Mouse (Mus musculus): ENCODE results near the gene Usp11. TPM values are rescaled to one million over a fixed set of nuclear protein-coding genes. Genes with fewer than 3 reads are reported as not detected.

Usp11 gene
- polyA plus RNA-seq (2014; fragmentation: Illumina TruSeq; extraction: RNeasy Lipid Tissue Mini Kit (QIAGEN cat#74804); ENCODE audit: low read depth, low replicate concordance) = 2.7 TPM

GRCm38 (mm10) chrX:20703741-20704290 lies at the start of gene Usp11:
TSS of gene Usp11 (plus strand) at chrX:20703906.

GRCm38 (mm10) chrX:20658026-20658652 lies 45.6 kb upstream of the Usp11 start, which contains the start of gene Uba1:
TSS of gene Uba1 (plus strand) at chrX:20658326.

GRCm38 (mm10) chrX:20687519-20688067 lies 16.1 kb upstream of the Usp11 start, which contains the start of gene Cdk16:
TSS of gene Cdk16 (plus strand) at chrX:20687954.

Other genes with a start within 250 kb of the Usp11 start
- 6.1 TPM for gene Rgn, start 154.1 kb upstream of the Usp11 start, polyA plus RNA-seq (2014; fragmentation: Illumina TruSeq; extraction: RNeasy Lipid Tissue Mini Kit (QIAGEN cat#74804); ENCODE audit: low read depth, low replicate concordance)
- gene Rbm10, start 86.4 kb upstream of the Usp11 start, polyA plus RNA-seq (2014; fragmentation: Illumina TruSeq; extraction: RNeasy Lipid Tissue Mini Kit (QIAGEN cat#74804); ENCODE audit: low read depth, low replicate concordance) = 5.6 TPM
- 31.7 TPM for gene Ndufb11, start 86.3 kb upstream of the Usp11 start, polyA plus RNA-seq (2014; fragmentation: Illumina TruSeq; extraction: RNeasy Lipid Tissue Mini Kit (QIAGEN cat#74804); ENCODE audit: low read depth, low replicate concordance)
- 102 TPM for gene Uba1, start 45.6 kb upstream of the Usp11 start, polyA plus RNA-seq (2014; fragmentation: Illumina TruSeq; extraction: RNeasy Lipid Tissue Mini Kit (QIAGEN cat#74804); ENCODE audit: low read depth, low replicate concordance)
- gene Cdk16, start 16.0 kb upstream of the Usp11 start, polyA plus RNA-seq (2014; fragmentation: Illumina TruSeq; extraction: RNeasy Lipid Tissue Mini Kit (QIAGEN cat#74804); ENCODE audit: low read depth, low replicate concordance) = 23.7 TPM
- 103 TPM for gene Araf, start 93.9 kb downstream of the Usp11 start, polyA plus RNA-seq (2014; fragmentation: Illumina TruSeq; extraction: RNeasy Lipid Tissue Mini Kit (QIAGEN cat#74804); ENCODE audit: low read depth, low replicate concordance)
- gene Timp1, start 166.3 kb downstream of the Usp11 start, polyA plus RNA-seq (2014; fragmentation: Illumina TruSeq; extraction: RNeasy Lipid Tissue Mini Kit (QIAGEN cat#74804); ENCODE audit: low read depth, low replicate concordance) = not detected
- 3.0 TPM for gene Syn1, start 217.1 kb downstream of the Usp11 start, polyA plus RNA-seq (2014; fragmentation: Illumina TruSeq; extraction: RNeasy Lipid Tissue Mini Kit (QIAGEN cat#74804); ENCODE audit: low read depth, low replicate concordance)
- 2.5 TPM for gene Cfp, start 227.6 kb downstream of the Usp11 start, polyA plus RNA-seq (2014; fragmentation: Illumina TruSeq; extraction: RNeasy Lipid Tissue Mini Kit (QIAGEN cat#74804); ENCODE audit: low read depth, low replicate concordance)
- 7.0 TPM for gene Elk1, start 246.7 kb downstream of the Usp11 start, polyA plus RNA-seq (2014; fragmentation: Illumina TruSeq; extraction: RNeasy Lipid Tissue Mini Kit (QIAGEN cat#74804); ENCODE audit: low read depth, low replicate concordance)

All from sigmoid colon, adult 10 weeks (tissue).